Mouse (Mus musculus) kidney, adult 8-10 months (tissue): ENCODE measurements around the gene Fam171a1.

Experiments
- DNase-seq, 2 experiments: peaks; one replicate each; pipeline ENCODE4 v3.0.0; 2022

The Fam171a1 gene

GRCm38 (mm10) chr2:3139065-3139464, 25.0 kb downstream of the Fam171a1 start:
- no peak for DNase-seq

GRCm38 (mm10) chr2:3139578-3139977, 25.6 kb downstream of the Fam171a1 start:
- DNase-seq = no peak

- DNase-seq = no peak
Observed at GRCm38 (mm10) chr2:3140585-3140984, 26.6 kb downstream of the Fam171a1 start.

GRCm38 (mm10) chr2:3141804-3142203, 27.8 kb downstream of the Fam171a1 start:
- DNase-seq = no peak

GRCm38 (mm10) chr2:3144291-3144690, 30.3 kb downstream of the Fam171a1 start:
- no peak for DNase-seq

GRCm38 (mm10) chr2:3147550-3148157, 33.6 kb downstream of the Fam171a1 start:
- DNase-seq = peak; percentile 35 to 39

GRCm38 (mm10) chr2:3148731-3149130, 34.7 kb downstream of the Fam171a1 start:
- no peak for DNase-seq

- DNase-seq = no peak
Observed at GRCm38 (mm10) chr2:3150324-3150723, 36.3 kb downstream of the Fam171a1 start.

GRCm38 (mm10) chr2:3151336-3151735, 37.3 kb downstream of the Fam171a1 start:
- DNase-seq = no peak

- DNase-seq = no peak
Observed at GRCm38 (mm10) chr2:3154091-3154665, 40.2 kb downstream of the Fam171a1 start.

GRCm38 (mm10) chr2:3154986-3155385, 41.0 kb downstream of the Fam171a1 start:
- DNase-seq = no peak

- no peak for DNase-seq
Observed at GRCm38 (mm10) chr2:3157030-3157429, 43.0 kb downstream of the Fam171a1 start.

GRCm38 (mm10) chr2:3157661-3158344, 43.8 kb downstream of the Fam171a1 start:
- DNase-seq = peak in 1 of 2 experiments; percentile 29

- no peak for DNase-seq
Observed at GRCm38 (mm10) chr2:3158682-3159412, 44.8 kb downstream of the Fam171a1 start.

GRCm38 (mm10) chr2:3161578-3161977, 47.6 kb downstream of the Fam171a1 start:
- DNase-seq = peak in 1 of 2 experiments; percentile 34

- no peak for DNase-seq
Observed at GRCm38 (mm10) chr2:3163501-3164076, 49.6 kb downstream of the Fam171a1 start.

- DNase-seq = no peak
Observed at GRCm38 (mm10) chr2:3165037-3165600, 51.1 kb downstream of the Fam171a1 start.

- DNase-seq = peak; percentile 65 to 74
Observed at GRCm38 (mm10) chr2:3165890-3166605, 52.0 kb downstream of the Fam171a1 start.

- no peak for DNase-seq
Observed at GRCm38 (mm10) chr2:3168719-3169402, 54.8 kb downstream of the Fam171a1 start.

GRCm38 (mm10) chr2:3169403-3169747, 55.4 kb downstream of the Fam171a1 start:
- DNase-seq = no peak

- no peak for DNase-seq
Observed at GRCm38 (mm10) chr2:3171774-3172173, 57.8 kb downstream of the Fam171a1 start.

- DNase-seq = no peak
Observed at GRCm38 (mm10) chr2:3172656-3173055, 58.6 kb downstream of the Fam171a1 start.
